Mouse (Mus musculus): ENCODE results near the gene Atad1.

GRCm38 (mm10) chr19:32755104-32755791, 15.7 kb upstream of the Atad1 start:
- TF ChIP-seq POLR2A (IDR thresholded peaks at IDR 0.05; ENCODE audit: insufficient read length, low read depth) (no peak), E2F4 (IDR thresholded peaks at IDR 0.05; ENCODE audit: insufficient read depth) (no peak), MAX (IDR thresholded peaks at IDR 0.05; ENCODE audit: low read depth) (no peak), POLR2AphosphoS2 (IDR thresholded peaks at IDR 0.05; ENCODE audit: insufficient read length, low read depth) (no peak), TCF12 (IDR thresholded peaks at IDR 0.05; ENCODE audit: insufficient read depth, poor library complexity, severe bottlenecking) (no peak), CEBPB (IDR thresholded peaks at IDR 0.05; ENCODE audit: insufficient read depth, poor library complexity, severe bottlenecking) (no peak), USF1 (IDR thresholded peaks at IDR 0.05; ENCODE audit: low read depth) (no peak)

Measured in myocyte (in vitro differentiated cells).